ENCODE assay signal across 20 mouse cellular contexts in the genomic region with DNA sequence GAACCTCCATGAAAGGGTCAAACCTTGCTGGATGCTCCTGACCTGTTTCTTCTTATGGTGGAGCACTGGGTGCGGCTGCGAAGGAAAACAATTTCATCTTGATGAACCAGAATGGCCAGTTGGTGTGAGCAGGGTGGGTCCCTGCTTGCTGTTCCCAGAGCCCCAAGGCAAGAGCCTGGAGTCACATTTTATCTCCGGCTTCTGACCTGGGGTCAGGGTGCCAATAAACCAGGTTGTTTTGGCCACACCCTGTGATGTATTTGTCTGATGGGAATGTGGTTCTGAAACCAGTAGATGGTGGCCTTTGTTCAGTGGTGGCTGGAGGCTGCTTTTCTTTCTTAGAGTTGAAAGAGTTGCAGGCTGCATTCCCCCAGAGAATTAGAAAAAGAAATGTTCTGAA.
DNase-seq lines count a peak whose midpoint lies in the region; ATAC-seq lines count a peak whose summit lies in the region.
"Had no signal": no experiment of that assay in that cellular context is flagged by ENCODE, and none has a peak within 500 bp of the region (broad histone marks: within the 10 kb centered on the region; RNA-seq: fewer than 3 reads in every experiment).

No protein-coding gene starts in this region.

- no peak overlapping the region for H3K9ac ChIP-seq in intestine, embryonic 16.5 days (ENCODE audit: low read depth, low read length)
- H3K9ac ChIP-seq: heart, embryonic 13.5 days; hindbrain, embryonic 15.5 days; kidney, embryonic 15.5 days; liver, embryonic 12.5 days; lung, embryonic 15.5 days had no signal

- DNase-seq in heart, adult 11 months: peak; percentile 83
- no peak for DNase-seq in heart, adult 9 months (ENCODE audit: low spot score in 2 of 2)
- peak; percentile 37 to 78 for DNase-seq in urinary bladder, adult 18-20 months (ENCODE audit: low spot score in 2 of 2)
- no peak for DNase-seq in urinary bladder, postnatal 25 days (ENCODE audit: low spot score)
- DNase-seq in urinary bladder, postnatal 14 days (ENCODE audit: low spot score): peak; percentile 73
- DNase-seq in frontal cortex, postnatal 10 days (ENCODE audit: low spot score in 2 of 2): no peak
- DNase-seq: cerebellum, postnatal 25 days; gastrocnemius, postnatal 36 days; heart, postnatal 36 days; spleen, adult 18-20 months; thymus, postnatal 36 days had no signal

- peak overlapping the region; percentile 72 for H3K27ac ChIP-seq in intestine, embryonic 16.5 days (ENCODE audit: low read length)
- H3K27ac ChIP-seq: heart, embryonic 13.5 days; hindbrain, embryonic 15.5 days; liver, embryonic 12.5 days had no signal

- peaks cover 13% of the 10 kb centered on the region for H3K4me1 ChIP-seq in intestine, embryonic 16.5 days (ENCODE audit: control insufficient read depth, insufficient read depth, low read length)
- H3K4me1 ChIP-seq: heart, embryonic 13.5 days; hindbrain, embryonic 15.5 days; lung, embryonic 15.5 days had no signal

- H3K36me3 ChIP-seq in intestine, embryonic 16.5 days (ENCODE audit: control insufficient read depth, insufficient read depth, low read length): no peaks in the 10 kb centered on the region
- H3K36me3 ChIP-seq: G1E; heart, embryonic 13.5 days; hindbrain, embryonic 15.5 days; kidney, embryonic 15.5 days; liver, embryonic 12.5 days; lung, embryonic 15.5 days had no signal

- H3K4me3 ChIP-seq in intestine, embryonic 16.5 days (ENCODE audit: low read length): no peak overlapping the region
- H3K4me3 ChIP-seq: erythroblast, embryonic 14.5 days; heart, embryonic 13.5 days; hindbrain, embryonic 15.5 days; kidney, embryonic 15.5 days; liver, embryonic 12.5 days; lung, embryonic 15.5 days had no signal

- H3K27me3 ChIP-seq in intestine, embryonic 16.5 days (replicated peaks; ENCODE audit: control insufficient read depth, insufficient read depth, low read length): no peaks in the 10 kb centered on the region
- H3K27me3 ChIP-seq: heart, embryonic 13.5 days; hindbrain, embryonic 15.5 days; kidney, embryonic 15.5 days; lung, embryonic 15.5 days had no signal

- 56% methylated on average over 3 of the region's 3 CpGs for WGBS in intestine, embryonic 16.5 days

- H3K9me3 ChIP-seq in intestine, embryonic 16.5 days (ENCODE audit: control insufficient read depth, low read length): no peaks in the 10 kb centered on the region
- H3K9me3 ChIP-seq: G1E; hindbrain, embryonic 15.5 days; kidney, embryonic 15.5 days; liver, embryonic 12.5 days; lung, embryonic 15.5 days had no signal

- no peak overlapping the region for H3K4me2 ChIP-seq in intestine, embryonic 16.5 days (ENCODE audit: low read depth, low read length)
- H3K4me2 ChIP-seq: heart, embryonic 13.5 days; hindbrain, embryonic 15.5 days; kidney, embryonic 15.5 days; liver, embryonic 12.5 days; lung, embryonic 15.5 days had no signal

- ATAC-seq in intestine, embryonic 16.5 days: peak; percentile 72
- no peak for ATAC-seq in megakaryocyte progenitor cell, adult 5-6 weeks (replicated peaks; ENCODE audit: poor library complexity)
- ATAC-seq: liver, embryonic 12.5 days had no signal

Comparison
In these comparisons a context has a peak if more than half of its experiments do, and no peak if none do; other contexts are left out.
1. DNase-seq: peak in heart, adult 11 months (single experiment), urinary bladder, adult 18-20 months (2 of 2) and urinary bladder, postnatal 14 days (single experiment); none in heart, adult 9 months (0 of 2), urinary bladder, postnatal 25 days (single experiment) and frontal cortex, postnatal 10 days (0 of 2).